Mouse (Mus musculus) bone marrow macrophage, adult 2 months (primary cell): ENCODE data around the gene Gtpbp3.

Source experiments
- CTCF ChIP-seq: IDR thresholded peaks from 2 replicates; pipeline ENCODE4 v1.5.1; 2012; ENCODE audit warnings: low read depth, mild to moderate bottlenecking, low read length, moderate library complexity
- POLR2A ChIP-seq: IDR thresholded peaks from 2 replicates; pipeline ENCODE4 v1.6.1; 2012; ENCODE audit warnings: mild to moderate bottlenecking, low read depth, low read length, borderline replicate concordance

- TF ChIP-seq CTCF: no peak
- no peak for TF ChIP-seq POLR2A
These were observed 19.9 kb upstream of the Gtpbp3 start for GRCm38 (mm10) chr8:71468001-71468400.
